Mouse (Mus musculus) MEL (cell line): ENCODE data around the gene Ddx19a.
A peak's percentile ranks its signal among the peaks of the same experiment; 100 is the strongest.

ENCODE experiments used
- HCFC1 ChIP-seq: IDR thresholded peaks from 2 replicates; pipeline ENCODE4 v1.6.1; 2012; ENCODE audit warnings: low read depth, mild to moderate bottlenecking, inconsistent platforms, low read length, improper control_type of control experiment, moderate library complexity
- MEF2A ChIP-seq: IDR thresholded peaks from 2 replicates; pipeline ENCODE4 v1.6.1; 2014; ENCODE audit warnings: low read depth, mild to moderate bottlenecking, inconsistent platforms, low read length, improper control_type of control experiment; ENCODE audit not compliant: poor library complexity, insufficient replicate concordance, severe bottlenecking; ENCODE audit errors: extremely low read depth
- MYC ChIP-seq: IDR thresholded peaks from 2 replicates; pipeline ENCODE4 v1.6.1; 2011; ENCODE audit warnings: low read depth, mild to moderate bottlenecking, low read length, improper control_type of control experiment, moderate library complexity
- POLR2A ChIP-seq, 2 experiments: IDR thresholded peaks; 2 replicates each; pipeline ENCODE4 v1.6.1; 2011 to 2012; ENCODE audit warnings: low read length in 2 of 2, mild to moderate bottlenecking in 2 of 2, control low read depth in 1 of 2, improper control_type of control experiment in 1 of 2, low read depth in 1 of 2, moderate library complexity in 1 of 2; ENCODE audit not compliant: control insufficient read depth in 1 of 2, insufficient read depth in 1 of 2, poor library complexity in 1 of 2
- SIN3A ChIP-seq: IDR thresholded peaks from 2 replicates; pipeline ENCODE4 v1.6.1; 2012; ENCODE audit warnings: low read length, improper control_type of control experiment, inconsistent platforms
- TAL1 ChIP-seq: IDR thresholded peaks from 2 replicates; pipeline ENCODE4 v1.6.1; 2012; ENCODE audit warnings: mild to moderate bottlenecking, inconsistent platforms, low read length, moderate library complexity, mixed read lengths

DNA sequence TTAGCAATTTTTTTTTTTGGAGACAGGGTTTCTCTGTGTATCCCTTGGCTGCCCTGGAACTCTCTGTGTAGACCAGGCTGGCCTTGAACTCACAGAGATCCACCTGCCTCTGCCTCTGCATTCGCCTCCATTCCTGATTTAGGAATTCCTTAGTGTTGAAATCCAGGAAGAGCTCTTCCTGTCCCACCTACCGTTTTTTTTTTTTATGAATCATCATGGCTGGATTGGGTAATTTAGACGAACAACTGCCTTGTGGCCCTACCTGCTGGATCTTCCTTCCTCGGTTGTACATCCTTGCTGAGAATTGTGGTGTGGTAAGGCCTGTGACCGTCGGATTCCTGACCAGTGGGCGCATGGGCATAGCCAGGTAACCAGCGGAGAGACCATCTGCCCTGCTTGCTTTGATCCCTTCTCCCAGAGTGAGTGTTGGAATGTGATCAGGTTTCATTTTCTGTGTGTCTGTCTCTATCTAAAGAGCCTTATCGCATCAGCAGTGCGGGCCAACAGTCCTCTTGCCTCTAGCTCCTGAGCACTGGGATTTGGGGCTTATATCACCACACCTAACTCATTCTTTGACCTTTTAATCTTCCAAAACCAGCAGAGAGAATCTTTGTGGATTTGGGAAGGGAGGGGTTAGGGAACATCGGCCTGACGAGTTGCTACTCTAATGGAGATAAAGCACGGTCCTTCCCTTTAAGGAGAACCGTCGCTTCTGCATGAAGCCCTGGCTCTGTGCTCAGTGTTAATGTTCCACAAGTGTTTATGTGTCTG is 56.7 kb downstream of the Ddx19a start:
- TF ChIP-seq SIN3A: peak; percentile 1; the same call in 1 of the 2 replicates
- TF ChIP-seq MEF2A: no peak
- TF ChIP-seq MYC: no peak
- no peak for TF ChIP-seq POLR2A (IDR thresholded peaks at IDR 0.05; ENCODE audit: control insufficient read depth in 1 of 2, insufficient read depth in 1 of 2, low read depth in 1 of 2, low read length in 2 of 2, poor library complexity in 1 of 2)
- 0 out of 2 replicates have a peak, but pooled peaks have one; percentile 42 for TF ChIP-seq HCFC1
- no peak for TF ChIP-seq TAL1
